Mouse (Mus musculus) embryonic facial prominence, embryonic 14.5 days (tissue): ENCODE data around the gene Phgr1. TPM values are rescaled to one million over a fixed set of nuclear protein-coding genes. Genes with fewer than 3 reads are reported as not detected.

Experiments used
- ATAC-seq: fragments of 200-750 bp; cut with Nextera tagmentation; 2 replicates; pipeline ENCODE4 v1.8.0; 2017; ENCODE audit warnings: low read depth, moderate number of reproducible peaks, moderate TSS enrichment
- DNase-seq: peaks from one replicate; pipeline ENCODE4 v3.0.0-alpha.2; 2015; ENCODE audit warnings: low spot score
- H3K27ac ChIP-seq: fragments of 300-500 bp; sonication (generic); replicated peaks from 2 replicates; pipeline ENCODE4 v1.5.1; 2014; ENCODE audit warnings: low read depth, mild to moderate bottlenecking, low read length, moderate library complexity
- H3K27me3 ChIP-seq: fragments of 300-500 bp; sonication (generic); replicated peaks from 2 replicates; pipeline ENCODE4 v1.6.1; 2014; ENCODE audit warnings: low read length; ENCODE audit not compliant: control insufficient read depth, insufficient read depth
- H3K36me3 ChIP-seq: fragments of 300-500 bp; sonication (generic); 2 replicates; pipeline ENCODE4 v1.6.1; 2014; ENCODE audit warnings: low read length, mixed read lengths; ENCODE audit not compliant: control insufficient read depth, insufficient read depth
- H3K4me1 ChIP-seq: fragments of 300-500 bp; sonication (generic); 2 replicates; pipeline ENCODE4 v1.6.1; 2014; ENCODE audit warnings: antibody characterized with exemption, low read length; ENCODE audit not compliant: control insufficient read depth, insufficient read depth
- H3K4me2 ChIP-seq: fragments of 300-500 bp; sonication (generic); 2 replicates; pipeline ENCODE4 v1.6.1; 2014; ENCODE audit warnings: low read depth, mild to moderate bottlenecking, low read length, moderate library complexity, mixed read lengths
- H3K4me3 ChIP-seq: fragments of 300-500 bp; sonication (generic); 2 replicates; pipeline ENCODE4 v1.5.1; 2014; ENCODE audit warnings: low read depth, mild to moderate bottlenecking, low read length
- H3K9ac ChIP-seq: fragments of 300-500 bp; sonication (generic); 2 replicates; pipeline ENCODE4 v1.6.1; 2014; ENCODE audit warnings: low read depth, mild to moderate bottlenecking, low read length, moderate library complexity, mixed read lengths
- H3K9me3 ChIP-seq: fragments of 300-500 bp; sonication (generic); 2 replicates; pipeline ENCODE4 v1.6.1; 2016; ENCODE audit warnings: low read length; ENCODE audit not compliant: control insufficient read depth
- WGBS: fragments of 180-500 bp; shearing (Covaris S2); extraction: QIAGEN DNeasy Blood & Tissue Kit; methylation state at CpG from one replicate; pipeline ENCODE4 v1.1.7; 2014; 5-methylcytosine and 5-hydroxymethylcytosine counted together
- polyA plus RNA-seq: library from polyadenylated mRNA; unstranded; fragments of >200 nt; fragmentation: Nextera tagmentation; extraction: Ambion mirVana; gene quantifications from 2 replicates; pipeline ENCODE4 v1.2.1, GENCODE M21; 2014

The Phgr1 gene
- 0.35 TPM in 1 of 2 replicates, not detected in the other for polyA plus RNA-seq

GRCm38 (mm10) chr2:118772158-118772874 is at the start of gene Phgr1:
Gene Phgr1 (plus strand): TSS chr2:118772769.
- no peak within 1 kb of the TSS for H3K27ac ChIP-seq
- 0 out of 2 replicates have a peak, but pooled peaks cover 6% of the 10 kb centered on the region for H3K4me1 ChIP-seq
- H3K4me2 ChIP-seq: no peak within 1 kb of the TSS
- no peak for ATAC-seq
- no peak within 1 kb of the TSS for H3K9ac ChIP-seq
- H3K27me3 ChIP-seq: no peaks in the 10 kb centered on the region
- no peaks in the 10 kb centered on the region for H3K9me3 ChIP-seq
- 77% methylated on average over 6 of the region's 6 CpGs for WGBS
- no peak for DNase-seq
- no peaks in the 10 kb centered on the region for H3K36me3 ChIP-seq
- H3K4me3 ChIP-seq: no peak within 1 kb of the TSS

- H3K27ac ChIP-seq: no peak overlapping the region
- ATAC-seq (no peak), DNase-seq (no peak)
- no peak overlapping the region for H3K9ac ChIP-seq
- H3K27me3 ChIP-seq: no peaks in the 10 kb centered on the region
- 83% methylated on average over 15 of the region's 15 CpGs for WGBS
- H3K36me3 ChIP-seq: no peaks in the 10 kb centered on the region
- H3K4me2 ChIP-seq: no peak overlapping the region
- no peak overlapping the region for H3K4me3 ChIP-seq
- H3K4me1 ChIP-seq: peaks cover 10% of the 10 kb centered on the region
- no peaks in the 10 kb centered on the region for H3K9me3 ChIP-seq
Measured at GRCm38 (mm10) chr2:118723693-118724486, 48.7 kb upstream of the Phgr1 start.

DNA sequence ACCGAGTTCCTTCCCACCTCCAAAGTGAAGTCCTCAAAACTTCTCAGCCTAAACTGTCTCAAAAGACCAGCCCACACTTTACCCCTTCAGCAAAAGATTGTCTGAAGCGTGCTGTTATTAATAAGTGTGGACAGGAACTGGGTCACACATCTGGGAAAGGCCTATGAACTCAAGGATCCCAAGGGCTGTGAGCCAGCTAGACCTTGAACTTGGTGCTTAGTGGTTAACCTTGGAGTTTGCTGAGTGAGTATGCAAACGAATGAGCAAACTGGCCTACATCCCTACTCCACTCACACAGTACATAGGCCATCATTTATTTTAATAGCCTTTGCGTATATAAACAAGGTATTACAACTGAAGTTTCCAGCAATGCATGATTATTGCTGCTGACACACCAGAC is 47.1 kb upstream of the Phgr1 start:
- no peak for ATAC-seq
- Histone ChIP-seq H3K36me3 (no peaks in the 10 kb centered on the region), H3K9ac (no peak overlapping the region), H3K27me3 (no peaks in the 10 kb centered on the region), H3K27ac (no peak overlapping the region), H3K4me3 (no peak overlapping the region), H3K4me1 (peaks cover 11% of the 10 kb centered on the region), H3K9me3 (no peaks in the 10 kb centered on the region), H3K4me2 (no peak overlapping the region)
- WGBS: 76% methylated on average over 4 of the region's 4 CpGs
- no peak for DNase-seq

GRCm38 (mm10) chr2:118726873-118727272 is 45.7 kb upstream of the Phgr1 start:
- Histone ChIP-seq H3K27ac (no peak overlapping the region), H3K27me3 (no peaks in the 10 kb centered on the region), H3K4me3 (no peak overlapping the region), H3K9ac (no peak overlapping the region), H3K4me2 (no peak overlapping the region), H3K4me1 (peaks cover 11% of the 10 kb centered on the region), H3K9me3 (no peaks in the 10 kb centered on the region), H3K36me3 (no peaks in the 10 kb centered on the region)
- DNase-seq (no peak), ATAC-seq (no peak)
- 80% methylated on average over 2 of the region's 2 CpGs for WGBS

GRCm38 (mm10) chr2:118727911-118728310 is 44.7 kb upstream of the Phgr1 start:
- Histone ChIP-seq H3K4me3 (no peak overlapping the region), H3K36me3 (no peaks in the 10 kb centered on the region), H3K9ac (no peak overlapping the region), H3K27me3 (0 out of 2 replicates have a peak, but pooled peaks cover 4% of the 10 kb centered on the region), H3K4me2 (no peak overlapping the region), H3K9me3 (no peaks in the 10 kb centered on the region), H3K27ac (no peak overlapping the region), H3K4me1 (peaks cover 11% of the 10 kb centered on the region)
- DNase-seq (no peak), ATAC-seq (no peak)
- WGBS: 28% methylated on average over 9 of the region's 9 CpGs

GRCm38 (mm10) chr2:118728337-118728736 is 44.2 kb upstream of the Phgr1 start, which contains the start of gene Plcb2:
Gene Plcb2 (minus strand): TSS chr2:118728438.
- peaks cover 11% of the 10 kb centered on the region for H3K4me1 ChIP-seq
- ATAC-seq (no peak), DNase-seq (no peak)
- 7% methylated on average over 6 of the region's 7 CpGs for WGBS
- H3K4me3 ChIP-seq: no peak within 1 kb of the TSS
- no peak within 1 kb of the TSS for H3K27ac ChIP-seq
- H3K36me3 ChIP-seq: no peaks in the 10 kb centered on the region
- H3K9ac ChIP-seq: no peak within 1 kb of the TSS
- H3K27me3 ChIP-seq: 0 out of 2 replicates have a peak, but pooled peaks cover 5% of the 10 kb centered on the region
- no peak within 1 kb of the TSS; the same call in 1 of the 2 replicates for H3K4me2 ChIP-seq
- no peaks in the 10 kb centered on the region for H3K9me3 ChIP-seq

- H3K9ac ChIP-seq: no peak overlapping the region
- DNase-seq: no peak
- H3K36me3 ChIP-seq: no peaks in the 10 kb centered on the region
- H3K4me2 ChIP-seq: no peak overlapping the region
- H3K4me3 ChIP-seq: no peak overlapping the region
- H3K9me3 ChIP-seq: no peaks in the 10 kb centered on the region
- H3K27ac ChIP-seq: no peak overlapping the region
- ATAC-seq: 0 out of 2 replicates have a peak, but pooled peaks have one; percentile 15
- WGBS: 38% methylated on average over 4 of the region's 4 CpGs
- 0 out of 2 replicates have a peak, but pooled peaks cover 9% of the 10 kb centered on the region for H3K27me3 ChIP-seq
- H3K4me1 ChIP-seq: peaks cover 11% of the 10 kb centered on the region
Measured at GRCm38 (mm10) chr2:118729194-118729593, 43.4 kb upstream of the Phgr1 start.

- no peak overlapping the region for H3K27ac ChIP-seq
- no peak overlapping the region for H3K9ac ChIP-seq
- H3K9me3 ChIP-seq: no peaks in the 10 kb centered on the region
- 0 out of 2 replicates have a peak, but pooled peaks cover 9% of the 10 kb centered on the region for H3K27me3 ChIP-seq
- 23% methylated on average over 8 of the region's 8 CpGs for WGBS
- H3K4me2 ChIP-seq: no peak overlapping the region
- no peak overlapping the region for H3K4me3 ChIP-seq
- no peaks in the 10 kb centered on the region for H3K36me3 ChIP-seq
- ATAC-seq (peak; percentile 53), DNase-seq (peak; percentile 64)
- peaks cover 11% of the 10 kb centered on the region for H3K4me1 ChIP-seq
Measured at GRCm38 (mm10) chr2:118729816-118730621, 42.5 kb upstream of the Phgr1 start.
